Mouse (Mus musculus) activated CD4-positive, CD25-positive, alpha-beta regulatory T cell, adult 4 months (primary cell): ENCODE measurements around the gene Bcl2l14. TPM values are rescaled to one million over a fixed set of nuclear protein-coding genes. Genes with fewer than 3 reads are reported as not detected.

ENCODE experiments used
- ATAC-seq: one replicate; pipeline ENCODE4 v1.8.0; 2017
- polyA plus RNA-seq, 2 experiments: library from polyadenylated mRNA; unstranded; fragments of 100-300 nt; shearing (Covaris generic); gene quantifications; one replicate each; pipeline ENCODE4 v1.2.1; 2017

The Bcl2l14 gene
- under 1 TPM; 0.48 to 0.81 TPM for polyA plus RNA-seq

- ATAC-seq = no peak
Measured at GRCm38 (mm10) chr6:134396018-134396417, at the start of gene Bcl2l14. Gene Bcl2l14, plus strand, starts transcription at chr6:134396318.

- peak; percentile 85 for ATAC-seq
Measured at GRCm38 (mm10) chr6:134348526-134349067, 47.5 kb upstream of the Bcl2l14 start.

GRCm38 (mm10) chr6:134352881-134353280 lies 43.2 kb upstream of the Bcl2l14 start:
- no peak for ATAC-seq

DNA sequence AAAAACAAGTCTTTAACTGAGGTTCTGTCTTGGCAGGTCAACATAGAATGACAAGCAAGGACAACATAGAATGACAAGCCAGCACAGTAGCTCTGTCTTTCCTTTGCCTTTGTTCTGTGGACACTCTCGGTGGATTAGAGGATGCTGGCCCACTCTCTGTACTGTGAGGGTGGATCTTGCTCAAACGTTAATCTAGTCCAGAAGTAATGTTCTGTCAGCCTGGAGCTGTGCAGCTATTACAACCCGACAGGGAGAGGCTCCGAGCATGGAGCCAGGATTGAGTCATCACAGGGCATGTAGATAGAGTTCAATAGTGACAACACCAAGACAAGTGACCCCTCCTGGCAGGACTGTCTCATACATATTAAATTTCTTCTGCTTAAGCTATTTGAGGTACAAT lies 42.4 kb upstream of the Bcl2l14 start:
- no peak for ATAC-seq

DNA sequence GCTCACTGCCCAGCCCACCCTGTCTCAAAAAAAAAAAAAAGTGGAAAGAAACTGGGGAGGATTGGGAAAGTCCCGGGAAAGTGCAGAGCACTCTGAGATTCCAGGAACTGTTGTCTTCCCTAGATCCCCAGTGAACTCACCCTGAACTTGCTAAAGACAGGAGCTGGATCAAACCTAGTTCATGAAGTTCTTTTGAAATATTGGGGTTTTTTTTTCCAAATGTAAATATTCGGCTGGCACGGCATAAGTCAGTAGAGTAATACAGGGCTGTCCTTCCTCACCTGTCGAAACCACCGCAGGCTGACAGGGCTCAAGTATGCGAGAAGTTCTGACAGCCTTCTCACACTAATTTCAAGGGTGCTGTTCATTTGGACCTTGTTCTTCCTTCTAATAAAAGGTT lies 38.5 kb upstream of the Bcl2l14 start:
- no peak for ATAC-seq

GRCm38 (mm10) chr6:134360079-134360478 lies 36.0 kb upstream of the Bcl2l14 start:
- peak; percentile 55 for ATAC-seq

DNA sequence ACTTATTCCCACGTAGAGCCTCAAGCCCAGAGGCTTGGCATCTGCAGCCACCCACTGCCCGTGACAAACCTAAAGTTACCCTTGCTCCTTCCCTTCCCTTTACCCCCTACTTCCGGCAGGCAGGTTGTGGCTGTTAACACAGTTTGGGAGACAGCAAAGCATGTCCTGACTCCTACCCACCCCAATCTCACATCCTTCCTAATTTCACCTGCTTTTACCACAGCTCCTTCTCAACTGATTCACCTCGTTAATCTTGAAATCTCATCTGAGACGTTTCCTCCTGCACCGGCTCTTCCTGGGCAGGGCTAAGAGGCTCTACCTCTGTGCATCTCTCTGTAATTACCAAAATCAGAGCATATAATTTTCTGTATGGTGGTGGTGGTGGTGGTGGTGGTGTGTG lies 31.5 kb upstream of the Bcl2l14 start:
- ATAC-seq = peak; percentile 73

DNA sequence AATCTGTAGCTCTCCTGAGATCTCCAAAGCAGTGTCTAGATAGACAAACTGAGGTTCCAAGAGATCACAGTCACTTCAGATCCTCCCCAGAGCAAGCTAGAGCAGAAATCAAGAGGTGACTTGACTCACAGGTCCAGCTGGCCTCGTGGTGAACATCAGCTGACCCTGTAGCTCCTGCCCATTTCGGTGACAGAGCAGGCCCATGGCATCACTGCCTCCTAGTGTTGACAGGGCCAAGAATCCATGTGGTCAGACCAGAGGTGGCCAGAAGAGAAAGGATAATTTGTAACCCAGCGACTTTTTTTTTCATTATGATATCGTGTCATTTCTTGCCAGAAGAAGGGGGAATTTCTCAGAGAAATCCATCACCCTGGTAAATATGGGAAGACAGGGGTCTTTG lies 30.2 kb upstream of the Bcl2l14 start:
- no peak for ATAC-seq

- ATAC-seq = peak; percentile 46
Measured at GRCm38 (mm10) chr6:134366366-134367351, 29.5 kb upstream of the Bcl2l14 start.

DNA sequence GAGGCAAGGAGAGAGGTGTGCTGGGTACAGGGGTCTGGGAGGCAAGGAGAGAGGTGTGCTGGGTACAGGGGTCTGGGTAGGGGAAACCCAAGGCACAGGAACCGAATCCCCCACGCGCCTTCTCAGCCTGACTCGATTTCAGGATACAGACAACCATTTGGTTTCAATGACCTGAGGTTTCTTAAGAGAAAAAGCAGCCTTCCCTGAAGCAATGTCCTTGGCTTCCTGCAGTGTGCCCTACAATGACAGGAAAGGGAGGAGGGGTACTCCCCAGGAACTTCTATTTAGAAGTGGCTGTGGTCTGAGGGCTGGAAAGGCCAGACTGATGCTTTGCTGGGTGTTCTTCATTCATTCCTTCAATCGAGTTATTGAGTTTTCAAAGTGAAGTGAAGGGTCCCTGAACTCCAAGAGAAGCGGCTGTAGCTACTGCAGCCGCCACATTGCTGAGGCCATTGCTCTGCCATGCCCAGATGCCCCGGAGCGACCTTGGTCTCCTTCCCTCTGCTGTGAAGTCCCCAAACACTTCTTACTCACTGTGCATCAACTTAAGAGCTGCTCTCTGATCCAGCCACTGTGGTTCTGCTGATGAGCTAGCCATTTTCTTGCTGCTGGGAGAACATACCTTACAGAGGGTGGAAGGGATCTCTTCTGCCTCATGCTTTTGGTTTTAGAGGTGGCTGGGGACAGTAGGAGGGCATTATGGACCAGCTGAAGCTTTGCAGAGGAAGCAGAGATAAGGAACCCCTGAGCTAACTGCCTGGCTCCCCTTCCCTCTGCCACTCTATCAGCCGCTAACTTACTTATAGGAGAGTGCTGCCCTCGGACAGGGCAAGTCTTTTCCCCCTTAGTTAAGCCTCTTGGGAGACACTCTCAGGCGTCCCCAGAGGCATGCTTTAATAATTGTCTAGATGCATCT lies 28.5 kb upstream of the Bcl2l14 start:
- no peak for ATAC-seq

GRCm38 (mm10) chr6:134372946-134373345 lies 23.2 kb upstream of the Bcl2l14 start:
- peak; percentile 59 for ATAC-seq

DNA sequence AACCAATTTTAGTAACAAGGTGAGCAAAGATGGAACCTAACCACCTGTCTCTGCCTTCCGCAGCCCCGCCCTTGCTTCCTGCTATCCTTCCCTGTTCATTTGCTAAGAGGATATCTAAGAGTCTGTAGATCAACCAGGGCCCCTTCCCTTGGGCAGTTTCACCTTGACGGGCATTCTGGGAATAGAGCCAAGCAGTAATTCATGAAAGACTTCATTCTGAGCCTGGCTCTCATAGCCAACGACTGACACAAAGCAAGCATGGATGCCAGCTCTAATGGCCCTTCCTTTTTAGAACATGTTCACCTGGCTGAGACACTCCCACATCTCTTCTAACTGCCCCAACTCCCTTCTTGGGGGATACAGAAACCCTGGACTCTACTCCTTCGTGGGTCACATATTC lies 18.9 kb upstream of the Bcl2l14 start:
- ATAC-seq = no peak

- ATAC-seq = no peak
Measured at GRCm38 (mm10) chr6:134377856-134378255, 18.3 kb upstream of the Bcl2l14 start.

DNA sequence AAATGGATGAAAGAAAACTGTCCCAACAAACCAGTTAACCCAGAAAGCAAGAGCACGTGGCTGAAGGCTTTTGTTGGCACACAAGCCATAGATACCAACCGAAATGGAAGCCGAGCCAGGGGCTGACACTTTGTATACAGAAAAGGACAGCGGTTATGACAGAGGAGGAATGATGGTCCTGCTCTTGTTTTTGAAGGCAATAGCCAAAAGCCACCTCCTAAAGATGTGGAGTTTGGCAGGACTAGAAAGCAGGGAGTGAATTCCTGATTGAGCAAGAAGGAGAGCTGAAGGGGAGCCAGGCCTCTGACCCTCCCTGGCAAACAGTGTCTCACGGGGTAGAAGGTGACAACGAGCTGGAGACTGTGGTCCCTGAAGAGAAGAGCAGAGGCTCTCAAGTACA lies 14.7 kb upstream of the Bcl2l14 start:
- no peak for ATAC-seq

DNA sequence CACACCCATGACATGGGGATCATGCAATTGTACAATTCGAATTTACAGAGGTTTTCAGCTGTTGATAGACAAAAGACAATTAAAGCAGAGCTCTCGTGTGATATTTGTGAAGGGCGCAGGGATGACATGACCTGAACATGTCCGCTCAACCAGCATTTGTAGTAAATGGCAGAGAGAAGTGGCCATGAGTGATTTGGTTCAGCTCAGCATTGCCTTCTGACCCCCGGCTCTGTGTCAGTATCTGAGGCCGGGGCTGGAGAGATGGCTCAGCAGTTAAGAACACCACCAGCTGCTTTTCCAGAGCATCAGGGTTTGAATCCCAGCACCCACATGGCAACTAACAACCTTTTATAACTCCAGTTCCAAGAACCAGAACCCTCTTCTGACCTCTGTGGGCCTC lies 10.2 kb upstream of the Bcl2l14 start:
- ATAC-seq = no peak

GRCm38 (mm10) chr6:134387396-134387795 lies 8.7 kb upstream of the Bcl2l14 start:
- ATAC-seq = no peak

DNA sequence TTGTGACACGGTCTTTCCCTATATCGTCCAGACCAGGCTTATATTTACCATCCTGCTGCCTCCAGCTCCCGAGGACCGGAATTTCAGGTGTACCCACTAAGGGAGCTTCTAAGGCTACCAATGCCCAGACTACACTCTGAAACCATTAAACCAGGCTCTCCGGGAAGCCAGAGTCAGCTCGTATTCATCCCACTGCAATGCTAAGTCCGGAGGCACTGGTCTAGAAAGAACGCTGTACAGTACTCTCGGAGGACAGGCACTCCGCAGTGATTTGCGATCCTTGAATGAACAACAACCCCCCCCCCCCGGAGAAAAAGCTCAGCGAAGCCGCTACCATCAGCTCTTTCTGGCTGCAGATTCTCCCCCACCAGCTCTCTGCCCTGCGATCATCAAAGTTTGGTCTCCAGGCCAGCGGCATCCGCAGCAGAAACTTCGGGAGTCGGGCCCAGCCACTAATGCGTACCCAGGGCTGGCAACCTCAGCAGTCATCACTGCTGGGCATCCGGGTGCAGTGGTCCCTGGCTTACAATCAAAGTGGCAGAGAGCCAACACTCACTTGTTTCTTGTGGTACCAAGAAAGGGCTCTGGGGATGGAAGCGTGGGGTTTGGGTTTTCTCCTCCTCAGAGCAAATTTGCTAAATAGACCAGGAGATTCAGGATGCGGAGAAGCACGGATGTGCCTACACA lies 7.6 kb upstream of the Bcl2l14 start:
- ATAC-seq = no peak

DNA sequence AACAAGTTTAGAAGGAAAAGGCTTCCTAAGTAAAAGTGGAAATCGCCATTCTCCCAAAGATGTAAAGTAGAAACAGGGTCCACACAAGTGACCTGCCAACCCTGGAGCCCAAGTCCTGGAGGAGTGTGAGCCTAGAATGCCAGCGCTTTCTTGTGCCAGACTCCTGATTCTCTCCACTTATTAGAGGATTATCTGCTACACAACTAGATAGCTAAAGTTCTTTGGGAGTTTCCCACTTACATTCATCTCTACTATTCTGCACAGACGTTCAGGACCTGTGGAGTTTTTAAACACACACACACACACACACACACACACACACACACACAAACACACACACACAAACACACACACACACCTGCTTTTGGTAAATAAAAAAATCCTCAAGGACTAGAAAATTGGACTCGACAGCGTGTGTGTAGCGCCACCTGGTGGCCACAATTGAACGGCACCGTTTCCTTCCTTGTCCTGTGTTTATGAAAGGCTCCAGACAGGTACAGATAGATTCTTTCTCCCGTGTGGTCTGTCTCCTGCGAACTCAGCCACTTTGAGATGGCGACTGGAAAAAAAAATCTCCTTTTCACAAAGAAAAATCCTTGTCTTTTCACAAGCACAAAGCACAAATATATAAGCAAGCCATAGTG lies 6.7 kb upstream of the Bcl2l14 start:
- ATAC-seq = peak; percentile 73

- ATAC-seq = no peak
Measured at GRCm38 (mm10) chr6:134389917-134390316, 6.2 kb upstream of the Bcl2l14 start.

DNA sequence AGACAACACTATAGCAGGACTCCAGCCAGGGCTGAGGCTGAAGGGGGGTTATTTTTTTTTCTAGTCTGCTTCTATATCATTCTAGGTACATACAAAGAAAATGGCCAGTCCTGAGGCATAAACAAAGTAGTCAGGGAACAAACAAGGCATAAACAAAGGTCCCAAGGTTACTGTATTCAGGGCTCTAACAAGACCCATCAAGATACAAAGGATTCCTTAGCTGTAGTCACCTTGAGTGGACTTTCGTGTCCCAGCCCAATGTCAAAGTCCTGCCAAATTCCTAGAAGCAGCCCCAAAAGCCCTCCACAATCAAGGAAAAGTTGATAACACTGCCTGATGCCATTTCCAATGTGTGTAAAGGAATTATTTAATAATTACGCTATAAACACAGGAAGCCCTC lies 5.3 kb upstream of the Bcl2l14 start:
- ATAC-seq = no peak

GRCm38 (mm10) chr6:134402914-134403683 lies 7.0 kb downstream of the Bcl2l14 start:
- peak; percentile 46 for ATAC-seq
